Mouse (Mus musculus) left cerebral cortex, adult 8-10 months (tissue): ENCODE data around the gene Zfp30. TPM values are rescaled to one million over a fixed set of nuclear protein-coding genes. Genes with fewer than 3 reads are reported as not detected.

ENCODE experiments used
- DNase-seq, 2 experiments: peaks; one replicate each; pipeline ENCODE4 v3.0.0; 2022; ENCODE audit warnings: low spot score in 2 of 2
- total RNA-seq, 4 experiments: library from RNA; stranded (reverse); gene quantifications; 2 replicates each; pipeline ENCODE4 v1.2.4; 2022

Gene Zfp30
- 10 to 100 TPM; 10.2 to 11.5 (median 11.0) TPM for total RNA-seq

DNA sequence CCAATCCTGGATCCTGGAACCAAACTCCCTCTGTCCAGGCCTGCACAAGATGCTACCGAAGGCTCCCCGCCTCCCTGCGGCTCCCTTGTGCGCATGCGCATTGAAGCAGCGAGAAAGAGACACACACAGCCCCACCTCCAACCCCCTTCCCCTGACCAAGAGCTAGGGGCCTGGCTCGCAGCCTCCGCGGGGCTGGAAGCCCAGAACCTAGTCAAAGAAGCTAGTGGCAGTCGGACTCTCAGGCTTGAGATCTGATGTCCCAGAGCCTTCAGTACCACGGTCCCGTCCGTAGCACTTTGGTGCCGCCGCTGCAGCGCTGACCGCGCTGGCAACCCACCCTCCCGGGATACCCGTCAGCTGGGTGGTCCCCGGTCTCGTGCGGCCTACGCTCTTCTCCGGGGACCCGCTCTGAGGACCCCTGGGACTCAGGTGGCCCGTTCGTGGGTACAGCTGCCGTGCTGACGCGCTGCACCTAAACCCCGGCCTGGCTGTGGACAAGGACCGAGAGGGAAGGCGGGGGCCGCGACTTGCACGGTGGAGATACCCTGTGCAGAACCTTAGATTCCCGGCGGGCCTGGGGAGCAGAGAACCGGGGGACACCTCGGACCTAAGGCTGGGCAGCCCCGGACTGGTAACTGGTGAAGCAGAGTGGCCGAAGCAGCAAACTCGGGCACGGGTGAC lies at the start of gene Zfp30:
Gene Zfp30, plus strand, starts transcription at position 128 of the 681 bp plus-strand sequence.
- DNase-seq: peak; percentile 74 to 82

DNA sequence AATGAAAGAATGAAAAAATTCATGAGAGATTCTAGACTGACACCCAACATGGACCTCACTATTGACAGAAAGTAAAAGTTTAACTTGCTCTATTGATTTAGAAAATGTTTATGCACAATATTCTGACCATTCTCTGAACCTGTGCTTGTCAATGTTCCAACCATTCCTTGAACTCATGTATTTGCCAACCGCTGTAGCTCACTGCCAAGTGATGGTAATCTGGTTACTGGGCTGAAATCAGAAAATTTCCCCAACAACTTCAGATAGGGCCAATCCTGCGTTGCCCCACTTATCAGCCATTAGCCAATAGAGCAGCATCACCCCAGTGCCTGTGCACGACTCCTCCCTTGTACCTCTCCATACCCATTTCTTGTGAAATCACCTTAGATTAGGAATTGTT lies 41.5 kb upstream of the Zfp30 start:
- DNase-seq: no peak

- DNase-seq: no peak
Measured at GRCm38 (mm10) chr7:29760476-29760875, 23.3 kb upstream of the Zfp30 start.

GRCm38 (mm10) chr7:29764702-29765101 lies 19.1 kb upstream of the Zfp30 start:
- DNase-seq: no peak

GRCm38 (mm10) chr7:29767058-29767686 lies 16.6 kb upstream of the Zfp30 start:
- DNase-seq: peak; percentile 69 to 80

DNA sequence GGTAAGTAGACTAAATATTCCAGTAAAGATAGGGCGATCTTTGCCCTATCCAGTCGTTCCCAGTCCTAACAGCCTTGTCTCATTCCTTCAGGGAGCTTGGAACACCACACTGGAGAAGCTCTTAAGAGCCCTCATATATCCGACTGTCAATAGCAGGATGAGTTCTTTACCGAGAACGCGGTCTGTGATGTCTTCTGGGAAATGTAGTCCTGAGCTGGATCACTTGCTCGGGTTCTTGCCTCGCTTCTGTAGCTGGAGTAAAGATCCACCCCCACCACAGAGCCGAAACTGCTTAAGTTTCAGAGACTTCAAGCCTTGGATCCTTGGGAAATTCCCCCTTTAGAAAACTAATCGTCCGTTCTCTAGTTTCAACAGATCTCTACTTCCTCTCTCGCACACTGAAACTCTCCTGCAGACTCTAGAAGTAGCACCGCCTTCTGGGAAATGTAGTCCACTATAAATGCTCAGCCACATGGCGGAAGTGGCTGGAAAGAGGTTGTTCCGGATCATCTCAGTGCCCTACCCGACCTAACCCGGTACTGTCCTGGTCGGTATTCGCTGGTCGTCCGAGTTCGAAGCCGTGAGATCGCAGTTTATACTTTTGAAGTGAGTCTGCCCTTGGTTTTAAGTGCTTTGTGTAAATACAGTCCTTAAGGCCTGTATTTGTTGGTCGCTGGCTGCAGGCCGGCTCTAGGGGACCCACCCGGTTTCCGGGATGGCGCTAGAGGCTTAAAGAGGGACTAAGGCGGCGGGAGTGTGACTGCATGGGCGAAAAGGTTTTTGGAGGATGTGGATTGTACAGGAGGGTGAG lies 15.5 kb upstream of the Zfp30 start, which contains the start of gene Zfp84:
Gene Zfp84, plus strand, starts transcription at position 463 of the 811 bp plus-strand sequence.
- DNase-seq: peak; percentile 77 to 88

DNA sequence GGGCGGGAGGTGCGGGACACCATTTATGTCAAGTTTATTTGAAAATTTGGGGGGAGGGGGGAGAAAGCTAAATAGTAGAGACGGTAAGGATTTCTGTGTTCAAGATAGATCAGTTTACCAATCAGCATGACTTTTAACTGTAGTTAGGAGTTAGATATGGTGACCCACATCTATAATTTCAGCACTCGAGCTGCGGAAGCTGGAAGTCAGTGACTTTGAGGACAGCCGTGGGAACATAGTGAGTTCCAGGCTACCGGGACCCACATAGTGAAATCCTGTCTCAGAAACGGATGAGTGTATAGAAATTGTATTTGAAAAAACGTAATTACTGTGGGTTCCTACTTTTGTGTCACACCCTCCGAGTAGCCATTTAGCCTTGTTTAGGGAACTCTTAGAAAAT lies 14.8 kb upstream of the Zfp30 start:
- DNase-seq: no peak

DNA sequence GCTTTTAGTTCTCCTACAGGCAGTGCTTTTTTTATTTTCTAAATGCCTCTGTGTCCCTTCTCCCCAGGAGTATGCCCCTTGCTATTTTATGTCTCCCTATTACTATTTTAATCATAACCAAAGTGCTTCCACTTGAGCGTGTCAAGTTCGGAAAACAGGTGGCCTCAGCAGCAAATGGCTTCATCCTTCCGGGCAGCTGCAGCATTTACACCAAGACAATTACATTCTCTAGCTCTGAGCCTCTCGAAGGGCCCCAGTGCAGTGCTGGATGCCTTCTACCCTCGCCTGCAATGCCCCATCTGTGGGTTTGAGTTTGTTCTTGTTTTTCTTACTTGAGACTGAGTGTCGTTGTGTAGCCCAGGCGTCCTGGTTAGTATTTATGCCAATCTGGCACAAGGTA lies 10.3 kb upstream of the Zfp30 start:
- DNase-seq: no peak

DNA sequence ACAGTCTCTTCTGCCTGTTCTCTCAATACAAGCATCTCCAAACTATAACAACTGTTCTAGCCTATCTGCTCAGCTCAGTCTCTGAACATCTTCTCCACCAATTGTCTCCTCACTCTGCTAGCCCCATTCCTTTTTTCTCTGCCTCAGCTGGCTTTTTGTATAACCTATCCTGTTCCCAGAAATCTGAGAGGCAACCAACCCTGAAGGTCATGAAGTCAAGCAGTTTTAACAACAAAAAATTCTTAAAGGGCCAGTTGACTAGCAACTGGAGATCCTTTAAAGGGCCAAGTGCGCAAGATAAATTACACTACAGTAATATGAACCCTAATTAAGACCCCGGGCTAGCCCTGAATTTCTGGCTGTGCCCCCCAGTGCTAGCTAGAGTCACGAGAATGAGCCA lies 9.4 kb upstream of the Zfp30 start:
- DNase-seq: no peak

DNA sequence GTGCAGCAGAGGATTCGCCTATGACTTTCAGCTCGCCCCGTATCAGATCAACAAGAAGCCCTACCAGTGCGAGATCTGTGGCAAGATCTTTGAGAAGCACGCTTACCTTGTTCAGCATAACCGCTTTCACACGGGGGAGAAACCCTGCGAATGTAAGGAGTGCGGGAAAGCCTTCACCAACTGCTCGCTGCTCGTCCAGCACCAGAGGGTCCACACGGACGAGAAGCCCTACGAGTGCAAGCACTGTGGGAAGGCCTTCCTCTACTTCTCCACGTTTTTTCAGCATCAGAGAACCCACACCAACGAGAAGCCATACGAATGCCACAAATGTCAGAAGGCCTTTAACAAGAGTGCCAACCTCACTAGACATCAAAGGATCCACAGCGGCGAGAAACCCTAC lies 7.2 kb upstream of the Zfp30 start:
- no peak for DNase-seq

DNA sequence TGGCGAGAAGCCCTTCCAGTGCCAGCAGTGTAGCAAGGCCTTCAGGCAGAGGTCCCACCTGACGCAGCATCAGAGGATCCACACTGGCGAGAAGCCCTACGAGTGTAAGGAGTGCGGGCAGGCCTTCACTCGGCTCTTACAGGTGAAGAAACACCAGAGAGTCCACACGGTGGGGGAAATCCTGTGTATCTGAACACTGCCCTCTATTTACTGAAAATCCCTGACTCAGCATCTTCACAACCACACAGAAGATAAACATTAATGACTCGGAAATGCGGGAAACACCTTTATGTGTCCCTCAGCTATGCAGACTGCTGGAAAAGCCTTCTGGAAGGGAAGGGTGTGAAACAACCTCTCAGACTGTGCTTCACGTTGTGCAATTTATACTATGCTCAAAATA lies 6.4 kb upstream of the Zfp30 start:
- DNase-seq: no peak

- DNase-seq: no peak
Measured at GRCm38 (mm10) chr7:29785023-29785422, 1.2 kb downstream of the Zfp30 start.

DNA sequence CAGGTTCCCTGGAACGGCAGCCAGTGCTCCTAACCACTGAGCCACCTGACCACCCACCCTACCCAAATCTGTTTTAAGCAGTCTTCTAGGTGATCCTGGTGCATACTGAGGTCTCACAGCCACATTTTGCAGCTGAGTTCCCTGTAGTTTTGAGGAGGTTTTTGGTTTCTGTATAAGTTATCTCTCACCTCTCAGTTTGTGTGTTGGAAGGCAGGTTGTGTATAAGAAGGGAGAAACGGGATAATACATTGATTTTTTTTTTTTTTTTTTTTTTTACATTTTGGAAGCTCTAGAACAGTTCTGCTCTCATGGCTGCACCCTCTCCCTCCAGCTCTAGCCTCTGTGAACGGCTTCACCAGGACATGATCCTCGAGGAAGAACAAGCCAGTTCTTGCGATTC lies 2.1 kb downstream of the Zfp30 start:
- DNase-seq: no peak

DNA sequence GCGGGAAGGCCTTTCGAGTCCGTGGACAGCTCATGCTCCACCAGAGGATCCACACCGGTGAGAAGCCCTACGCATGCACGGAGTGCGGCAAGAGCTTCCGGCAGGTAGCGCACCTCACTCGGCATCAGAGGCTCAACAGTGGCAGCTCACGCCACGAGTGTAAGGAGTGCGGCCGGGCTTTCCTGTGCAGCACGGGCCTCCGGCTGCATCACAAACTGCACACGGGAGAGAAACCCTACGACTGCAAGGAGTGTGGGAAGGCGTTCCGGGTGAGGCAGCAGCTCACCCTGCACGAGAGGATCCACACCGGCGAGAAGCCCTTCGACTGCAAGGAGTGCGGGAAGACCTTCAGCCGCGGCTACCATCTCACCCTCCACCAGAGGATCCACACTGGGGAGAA lies 9.1 kb downstream of the Zfp30 start:
- no peak for DNase-seq

GRCm38 (mm10) chr7:29807046-29807445 lies 23.2 kb downstream of the Zfp30 start:
- DNase-seq: no peak

DNA sequence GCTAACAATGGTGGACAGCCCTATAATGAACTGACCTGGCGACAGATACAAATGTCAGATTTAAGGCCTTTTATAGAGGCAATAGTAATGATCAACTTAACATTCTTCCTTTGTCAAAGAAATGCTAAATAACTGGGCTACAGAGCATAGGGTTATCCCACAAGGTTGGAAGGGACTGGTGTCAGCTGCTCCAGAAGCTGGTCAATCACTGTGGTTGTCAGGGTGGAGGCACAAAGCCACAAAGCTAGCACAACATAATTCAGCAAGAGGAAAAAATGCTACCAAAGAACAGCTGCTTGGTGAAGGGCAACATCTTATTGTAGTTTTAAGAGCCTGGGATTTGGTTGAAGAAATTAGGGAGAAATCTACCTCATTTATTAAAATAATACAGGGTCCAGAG lies 28.4 kb downstream of the Zfp30 start:
- no peak for DNase-seq

GRCm38 (mm10) chr7:29814381-29814780 lies 30.6 kb downstream of the Zfp30 start:
- no peak for DNase-seq

DNA sequence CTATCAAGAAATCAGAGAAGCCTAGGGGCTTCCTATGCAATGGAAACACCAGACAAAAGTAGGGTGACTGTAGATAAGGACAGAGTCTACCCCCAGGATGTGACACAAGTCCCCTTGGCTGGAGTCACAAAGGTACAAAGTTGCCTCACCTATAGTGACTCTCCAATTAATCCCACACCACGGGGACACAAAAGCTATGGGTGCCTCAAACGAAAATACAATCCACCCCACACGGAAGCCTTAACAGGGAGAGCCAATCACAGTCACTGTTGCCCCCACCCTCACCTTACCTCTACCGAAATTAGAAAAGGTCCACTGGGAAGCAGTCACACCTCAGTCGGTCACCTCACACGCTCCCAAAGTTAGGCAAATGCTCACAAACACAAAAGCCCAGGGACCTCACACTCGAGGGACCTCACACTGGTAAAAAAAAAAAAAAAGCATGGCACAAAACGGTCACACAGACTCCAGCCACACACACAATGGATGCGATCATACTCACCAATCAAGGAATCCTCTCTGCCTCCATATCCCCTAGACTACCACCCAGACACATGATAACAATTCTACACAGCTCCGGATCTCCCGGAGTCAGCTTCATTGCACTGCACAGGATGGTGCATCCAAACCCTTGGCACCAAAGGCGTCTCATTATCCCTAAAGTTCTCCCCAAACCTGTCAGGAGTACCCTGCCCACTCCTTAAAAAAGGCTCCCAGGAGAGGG lies 31.4 kb downstream of the Zfp30 start:
- DNase-seq: no peak

- peak; percentile 72 to 87 for DNase-seq
Measured at GRCm38 (mm10) chr7:29815910-29816429, 32.2 kb downstream of the Zfp30 start, which contains the start of gene Zfp790. Gene Zfp790 (plus strand): TSS chr7:29816114.

DNA sequence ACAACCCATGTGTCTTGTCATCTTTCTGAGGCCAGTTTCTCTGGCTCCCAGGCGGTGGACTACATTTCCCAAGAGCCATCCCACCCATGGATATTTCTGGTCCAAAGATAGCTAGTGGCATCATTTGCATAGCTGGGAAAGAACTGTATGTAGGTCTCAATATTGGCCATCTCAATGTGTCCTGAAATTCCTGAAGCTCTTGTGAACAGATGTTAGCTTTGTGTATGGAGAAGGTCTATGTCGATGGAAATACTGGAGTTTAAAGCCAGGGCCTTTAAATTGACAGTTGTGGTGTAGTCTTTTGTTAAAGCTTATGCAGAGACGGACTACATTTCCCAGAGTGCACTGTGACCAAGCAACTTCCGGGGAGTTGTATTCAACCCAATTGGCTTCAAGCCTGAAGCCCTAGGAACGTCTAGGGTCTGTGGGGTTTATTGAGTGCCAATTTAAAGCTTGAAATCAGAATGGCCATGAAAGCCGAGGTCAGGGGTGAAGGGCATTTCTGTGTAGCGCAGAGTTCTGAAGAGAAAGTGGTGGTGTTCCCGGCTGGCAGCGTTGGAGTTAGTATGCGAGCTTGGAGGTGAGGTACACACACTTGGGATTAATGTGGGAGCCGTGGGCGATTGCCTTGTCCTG lies 34.9 kb downstream of the Zfp30 start:
- DNase-seq: peak; percentile 51 to 62

- DNase-seq: no peak
Measured at GRCm38 (mm10) chr7:29828001-29828400, 44.2 kb downstream of the Zfp30 start.
